8 mouse cellular contexts compared by ENCODE assay signal in genomic region chr16:4587516-4588210, GRCm38 (mm10). TPM values are rescaled to one million over a fixed set of nuclear protein-coding genes. Genes with fewer than 3 reads are reported as not detected.
DNase-seq lines count a peak whose midpoint lies in the region; ATAC-seq and TF ChIP-seq lines count a peak whose summit lies in the region.

No protein-coding gene starts in this region.

- peak; percentile 35 for DNase-seq in adrenal gland, postnatal 10 days
- no peak for DNase-seq in adrenal gland, adult 8-10 months
- DNase-seq in kidney, adult 2 months = peak; percentile 90
- peak; percentile 45 for DNase-seq in lung, postnatal 36 days
- DNase-seq in natural killer cell, adult 2 months (ENCODE audit: low spot score in 2 of 2) = no peak

- no peak overlapping the region for H3K4me3 ChIP-seq in forebrain, embryonic 12.5 days (replicated peaks)
- H3K4me3 ChIP-seq in kidney, adult 2 months (ENCODE audit: insufficient read depth, low read depth, low read length) = no peak overlapping the region

- H3K9ac ChIP-seq in forebrain, embryonic 12.5 days = no peak overlapping the region; the same call in 1 of the 2 replicates

- no peak for TF ChIP-seq CTCF in kidney, adult 2 months (conservative IDR thresholded peaks at IDR 0.05; ENCODE audit: insufficient read depth, insufficient read length, low read depth, low read length)

- H3K27ac ChIP-seq in forebrain, embryonic 12.5 days = peak overlapping the region; percentile 84
- H3K27ac ChIP-seq in kidney, adult 2 months (ENCODE audit: insufficient read depth, low read depth, low read length) = peak overlapping the region; percentile 65

- H3K4me2 ChIP-seq in forebrain, embryonic 12.5 days = peak overlapping the region; percentile 65; the same call in 1 of the 2 replicates

- H3K27me3 ChIP-seq in forebrain, embryonic 12.5 days = no peaks in the 10 kb centered on the region
- no peaks in the 10 kb centered on the region for H3K27me3 ChIP-seq in kidney, adult 2 months (replicated peaks; ENCODE audit: control insufficient read depth, insufficient read depth, low read length)

- WGBS in forebrain, embryonic 12.5 days = 60% methylated on average over 5 of the region's 5 CpGs
- 29% methylated on average over 5 of the region's 5 CpGs for WGBS in kidney, adult 2 months

- H3K4me1 ChIP-seq in forebrain, embryonic 12.5 days = peaks cover 21% of the 10 kb centered on the region
- H3K4me1 ChIP-seq in kidney, adult 2 months (ENCODE audit: control insufficient read depth, insufficient read depth, low read length) = peaks cover 10% of the 10 kb centered on the region

- TF ChIP-seq POLR2A in kidney, adult 2 months (IDR thresholded peaks at IDR 0.05; ENCODE audit: low read depth, low read length) = no peak

- no peaks in the 10 kb centered on the region for H3K9me3 ChIP-seq in forebrain, embryonic 12.5 days

- no peak for ATAC-seq in forebrain, embryonic 12.5 days (ENCODE audit: low FRiP score)
- no peak for ATAC-seq in inflammation-experienced regulatory T-cells, adult 6 months
- no peak for ATAC-seq in CD4-positive, CD25-positive, alpha-beta regulatory T cell, adult 4 months

- H3K36me3 ChIP-seq in forebrain, embryonic 12.5 days (replicated peaks) = peaks cover 6% of the 10 kb centered on the region; the same call in 1 of the 2 replicates
- no peaks in the 10 kb centered on the region for H3K36me3 ChIP-seq in kidney, adult 2 months (ENCODE audit: control insufficient read depth, insufficient read depth, low read length)

RNA-seq across cellular contexts. Expression of gene Glis2, which starts 6.8 kb away (rescaled TPM):
- total RNA-seq in adrenal gland, postnatal 10 days (2021) = 10 to 100 TPM; 22.9 to 34.3 TPM
- 10 to 100 TPM; 14.6 to 28.9 (median 23.8) TPM for total RNA-seq in adrenal gland, adult 8-10 months (2022)
- 22.0 and 26.6 TPM in 2 replicates for polyA plus RNA-seq in forebrain, embryonic 12.5 days (2016; fragmentation: Nextera tagmentation; extraction: Ambion mirVana)
- 210 and 226 TPM in 2 replicates for polyA plus RNA-seq in kidney, adult 2 months (2012; rRNA removed)
- polyA plus RNA-seq in inflammation-experienced regulatory T-cells, adult 6 months (2017; shearing (Covaris generic)) = under 1 TPM; 0.15 to 0.36 (median 0.16) TPM
- polyA plus RNA-seq in CD4-positive, CD25-positive, alpha-beta regulatory T cell, adult 4 months (2017; shearing (Covaris generic)) = under 1 TPM in 1 of 2 experiments, not detected in 1; 0.73 TPM

RNA-seq across cellular contexts. Expression of gene Tfap4, which starts 28.0 kb away (rescaled TPM):
- total RNA-seq in adrenal gland, postnatal 10 days (2021) = 10 to 100 TPM in 1 of 2 experiments, 1 to 10 TPM in 1; 6.5 to 12.3 TPM
- 10 to 100 TPM in 1 of 4 experiments, 1 to 10 TPM in 3; 6.1 to 10.8 (median 7.6) TPM for total RNA-seq in adrenal gland, adult 8-10 months (2022)
- 20.9 and 22.6 TPM in 2 replicates for polyA plus RNA-seq in forebrain, embryonic 12.5 days (2016; fragmentation: Nextera tagmentation; extraction: Ambion mirVana)
- 4.5 and 5.1 TPM in 2 replicates for polyA plus RNA-seq in kidney, adult 2 months (2012; rRNA removed)
- polyA plus RNA-seq in inflammation-experienced regulatory T-cells, adult 6 months (2017; shearing (Covaris generic)) = 1 to 10 TPM; 3.1 to 5.8 (median 4.2) TPM
- 1 to 10 TPM; 6.5 to 7.3 TPM for polyA plus RNA-seq in CD4-positive, CD25-positive, alpha-beta regulatory T cell, adult 4 months (2017; shearing (Covaris generic))

RNA-seq across cellular contexts. Expression of gene Pam16, which starts 37.1 kb away (rescaled TPM):
- 100 to 1,000 TPM; 115 to 116 TPM for total RNA-seq in adrenal gland, postnatal 10 days (2021)
- 100 to 1,000 TPM in 2 of 4 experiments, 10 to 100 TPM in 2; 81.7 to 124 (median 102) TPM for total RNA-seq in adrenal gland, adult 8-10 months (2022)
- 114 TPM in 2 replicates for polyA plus RNA-seq in forebrain, embryonic 12.5 days (2016; fragmentation: Nextera tagmentation; extraction: Ambion mirVana)
- polyA plus RNA-seq in kidney, adult 2 months (2012; rRNA removed) = 27.3 and 41.8 TPM in 2 replicates
- polyA plus RNA-seq in inflammation-experienced regulatory T-cells, adult 6 months (2017; shearing (Covaris generic)) = 10 to 100 TPM; 17.3 to 41.9 (median 31.7) TPM
- 10 to 100 TPM; 35.7 TPM for polyA plus RNA-seq in CD4-positive, CD25-positive, alpha-beta regulatory T cell, adult 4 months (2017; shearing (Covaris generic))

RNA-seq across cellular contexts. Expression of gene Srl, which starts 46.0 kb away (rescaled TPM):
- 100 to 1,000 TPM in 1 of 2 experiments, 10 to 100 TPM in 1; 35.9 to 108 TPM for total RNA-seq in adrenal gland, postnatal 10 days (2021)
- total RNA-seq in adrenal gland, adult 8-10 months (2022) = 10 to 100 TPM in 1 of 4 experiments, 1 to 10 TPM in 3; 5.5 to 10.2 (median 5.9) TPM
- polyA plus RNA-seq in forebrain, embryonic 12.5 days (2016; fragmentation: Nextera tagmentation; extraction: Ambion mirVana) = 27.6 and 30.7 TPM in 2 replicates
- polyA plus RNA-seq in kidney, adult 2 months (2012; rRNA removed) = 3.1 and 6.9 TPM in 2 replicates
- polyA plus RNA-seq in inflammation-experienced regulatory T-cells, adult 6 months (2017; shearing (Covaris generic)) = under 1 TPM in 2 of 3 experiments, not detected in 1; 0.12 to 0.73 TPM
- under 1 TPM; 0.42 to 0.97 TPM for polyA plus RNA-seq in CD4-positive, CD25-positive, alpha-beta regulatory T cell, adult 4 months (2017; shearing (Covaris generic))

RNA-seq across cellular contexts. Expression of gene Vasn, which starts 52.1 kb away (rescaled TPM):
- total RNA-seq in adrenal gland, postnatal 10 days (2021) = 10 to 100 TPM; 10.0 to 14.7 TPM
- 10 to 100 TPM; 10.1 to 16.9 (median 11.1) TPM for total RNA-seq in adrenal gland, adult 8-10 months (2022)
- 5.2 and 6.8 TPM in 2 replicates for polyA plus RNA-seq in forebrain, embryonic 12.5 days (2016; fragmentation: Nextera tagmentation; extraction: Ambion mirVana)
- polyA plus RNA-seq in kidney, adult 2 months (2012; rRNA removed) = 34.6 and 42.3 TPM in 2 replicates
- polyA plus RNA-seq in inflammation-experienced regulatory T-cells, adult 6 months (2017; shearing (Covaris generic)) = 1 to 10 TPM in 1 of 3 experiments, under 1 TPM in 2; 0.78 to 1.6 (median 0.84) TPM
- 1 to 10 TPM; 2.2 to 2.9 TPM for polyA plus RNA-seq in CD4-positive, CD25-positive, alpha-beta regulatory T cell, adult 4 months (2017; shearing (Covaris generic))

Comparison
In these comparisons a context has a peak if more than half of its experiments do, and no peak if none do; other contexts are left out.
1. DNase-seq: peak in adrenal gland, postnatal 10 days (single experiment), kidney, adult 2 months (single experiment) and lung, postnatal 36 days (single experiment); none in adrenal gland, adult 8-10 months (single experiment) and natural killer cell, adult 2 months (0 of 2).
2. RNA of gene Glis2, which starts 6.8 kb away (polyA plus RNA-seq): 210 to 226 TPM in kidney, adult 2 months and 22.0 to 26.6 TPM in forebrain, embryonic 12.5 days; 0.73 TPM in CD4-positive, CD25-positive, alpha-beta regulatory T cell, adult 4 months and 0.15 to 0.36 TPM in inflammation-experienced regulatory T-cells, adult 6 months; every median in the first group is over 10 times any median in the second.